Mouse (Mus musculus) left cerebral cortex, adult 8-10 months (tissue): ENCODE measurements around the gene Kntc1. TPM values are rescaled to one million over a fixed set of nuclear protein-coding genes. Genes with fewer than 3 reads are reported as not detected.

Source experiments
- DNase-seq, 2 experiments: peaks; one replicate each; pipeline ENCODE4 v3.0.0; 2022; ENCODE audit warnings: low spot score in 2 of 2
- total RNA-seq, 4 experiments: library from RNA; stranded (reverse); gene quantifications; 2 replicates each; pipeline ENCODE4 v1.2.4; 2022

Kntc1 gene
- total RNA-seq, 4 experiments from 2014 or later = 0.48 to 1.4 (median 0.74) TPM

- DNase-seq = no peak
Measured at GRCm38 (mm10) chr5:123865365-123865764, 115.8 kb downstream of the Kntc1 start, which contains the start of gene Hcar2. Hcar2 (minus strand) TSS chr5:123865499.

GRCm38 (mm10) chr5:123866457-123866856 is 116.9 kb downstream of the Kntc1 start:
- no peak for DNase-seq

- DNase-seq = no peak
Measured at GRCm38 (mm10) chr5:123869615-123870014, 120.1 kb downstream of the Kntc1 start.

Other genes starting within 250 kb of the Kntc1 start
- 1 to 10 TPM; 1.1 to 1.6 (median 1.4) TPM for gene B3gnt4, start 239.3 kb upstream of the Kntc1 start, total RNA-seq
- gene Diablo, start 225.5 kb upstream of the Kntc1 start, total RNA-seq = 10 to 100 TPM; 29.5 to 32.5 (median 31.8) TPM
- gene Gm49027, start 224.2 kb upstream of the Kntc1 start, total RNA-seq = 1 to 10 TPM in 3 of 4 experiments, under 1 TPM in 1; 0.95 to 6.1 (median 5.2) TPM
- gene Vps33a, start 176.7 kb upstream of the Kntc1 start, total RNA-seq = 100 to 1,000 TPM in 3 of 4 experiments, 10 to 100 TPM in 1; 91.1 to 105 (median 103) TPM
- gene Clip1, start 65.1 kb upstream of the Kntc1 start, total RNA-seq = 100 to 1,000 TPM; 113 to 125 (median 122) TPM
- 10 to 100 TPM; 30.4 to 48.8 (median 44.5) TPM for gene Zcchc8, start 28.6 kb upstream of the Kntc1 start, total RNA-seq
- 10 to 100 TPM; 66.7 to 90.2 (median 78.9) TPM for gene Rsrc2, start 302 bp upstream of the Kntc1 start, total RNA-seq
- gene Hcar2, start 115.8 kb downstream of the Kntc1 start, total RNA-seq = 1 to 10 TPM in 2 of 4 experiments, under 1 TPM in 1, not detected in 1; 0.24 to 2.8 (median 1.3) TPM
- 1 to 10 TPM in 2 of 4 experiments, under 1 TPM in 2; 0.88 to 1.4 (median 1.1) TPM for gene Hcar1, start 130.3 kb downstream of the Kntc1 start, total RNA-seq
- gene Denr, start 157.5 kb downstream of the Kntc1 start, total RNA-seq = 10 to 100 TPM; 67.8 to 76.3 (median 73.0) TPM
- gene Gm43518, start 177.7 kb downstream of the Kntc1 start, total RNA-seq = 1 to 10 TPM in 1 of 4 experiments, not detected in 3; 1.2 TPM
- 1 to 10 TPM; 2.0 to 6.9 (median 5.4) TPM for gene Ccdc62, start 181.0 kb downstream of the Kntc1 start, total RNA-seq
- 10 to 100 TPM; 59.9 to 72.4 (median 63.5) TPM for gene Hip1r, start 223.9 kb downstream of the Kntc1 start, total RNA-seq